Mouse (Mus musculus) left cerebral cortex, postnatal 10 days (tissue): Measurements from ENCODE around the gene Rassf5. TPM values are rescaled to one million over a fixed set of nuclear protein-coding genes. Genes with fewer than 3 reads are reported as not detected.

Experiments used
- DNase-seq, 2 experiments: peaks; one replicate each; pipeline ENCODE4 v3.0.0; 2021 to 2022; ENCODE audit warnings: low spot score in 2 of 2, mixed read lengths in 1 of 2; ENCODE audit errors: extremely low spot score in 1 of 2
- intact Hi-C: fragments of 180-260 bp; cut with DNase I; formaldehyde crosslinking; loops from one replicate; pipeline ENCODE4 v1.15.1; 2025
- total RNA-seq, 2 experiments: library from RNA; stranded (reverse); gene quantifications; 2 replicates each; pipeline ENCODE4 v1.2.3; 2021

The Rassf5 gene
- total RNA-seq: 10 to 100 TPM; 19.9 to 21.8 TPM

- intact Hi-C loops: loop anchor here (5.0 kb wide), 1 partner anchor 128 kb away; no protein-coding TSS in a partner anchor
- DNase-seq: peak; percentile 37 to 81
These were observed at the start of gene Rassf5 for GRCm38 (mm10) chr1:131245089-131245856. Rassf5 (minus strand) TSS chr1:131245258.

GRCm38 (mm10) chr1:131293922-131294250 is 48.8 kb upstream of the Rassf5 start:
- intact Hi-C loops: no loop called here
- peak in 1 of 2 experiments; percentile 44 for DNase-seq

- intact Hi-C loops: no loop called here
These were observed 48.3 kb upstream of the Rassf5 start for GRCm38 (mm10) chr1:131293221-131293921.

GRCm38 (mm10) chr1:131290648-131291047 is 45.6 kb upstream of the Rassf5 start:
- DNase-seq: no peak
- intact Hi-C loops: no loop called here

More at GRCm38 (mm10) chr1:131293221-131293921, 48.3 kb upstream of the Rassf5 start:
- no peak for DNase-seq

GRCm38 (mm10) chr1:131288938-131289337 is 43.9 kb upstream of the Rassf5 start:
- no peak for DNase-seq
- intact Hi-C loops: no loop called here

- no peak for DNase-seq
- intact Hi-C loops: no loop called here
These were observed 42.2 kb upstream of the Rassf5 start for GRCm38 (mm10) chr1:131287267-131287666.

GRCm38 (mm10) chr1:131286803-131287202 is 41.7 kb upstream of the Rassf5 start:
- DNase-seq: no peak
- intact Hi-C loops: no loop called here

GRCm38 (mm10) chr1:131284616-131285015 is 39.6 kb upstream of the Rassf5 start:
- intact Hi-C loops: no loop called here
- no peak for DNase-seq

GRCm38 (mm10) chr1:131284167-131284566 is 39.1 kb upstream of the Rassf5 start:
- intact Hi-C loops: no loop called here
- DNase-seq: no peak

- DNase-seq: no peak
- intact Hi-C loops: no loop called here
These were observed 36.7 kb upstream of the Rassf5 start for GRCm38 (mm10) chr1:131281731-131282130.

- intact Hi-C loops: no loop called here
- DNase-seq: no peak
These were observed 35.2 kb upstream of the Rassf5 start for GRCm38 (mm10) chr1:131280280-131280679.

- intact Hi-C loops: loop anchor here (5.0 kb wide), 1 partner anchor 402 kb away; no protein-coding TSS in a partner anchor
- DNase-seq: no peak
These were observed 34.4 kb upstream of the Rassf5 start, which contains the start of gene Ikbke for GRCm38 (mm10) chr1:131279456-131279776. Ikbke (minus strand) TSS chr1:131279606.

GRCm38 (mm10) chr1:131278606-131279455 is 33.8 kb upstream of the Rassf5 start:
- DNase-seq: no peak
- intact Hi-C loops: loop anchor here (5.0 kb wide), 1 partner anchor 402 kb away; no protein-coding TSS in a partner anchor

- DNase-seq: no peak
- intact Hi-C loops: loop anchor here (5.0 kb wide), 1 partner anchor 400 kb away; no protein-coding TSS in a partner anchor
These were observed 31.8 kb upstream of the Rassf5 start for GRCm38 (mm10) chr1:131276831-131277230.

GRCm38 (mm10) chr1:131275577-131275976 is 30.5 kb upstream of the Rassf5 start:
- no peak for DNase-seq
- intact Hi-C loops: loop anchor here (5.0 kb wide), 1 partner anchor 398 kb away; no protein-coding TSS in a partner anchor

- intact Hi-C loops: loop anchor here (5.0 kb wide), 1 partner anchor 398 kb away; no protein-coding TSS in a partner anchor
- DNase-seq: no peak
These were observed 29.9 kb upstream of the Rassf5 start for GRCm38 (mm10) chr1:131274725-131275539.

- intact Hi-C loops: loop anchor here (5.0 kb wide), 1 partner anchor 163 kb away; no protein-coding TSS in a partner anchor
- peak; percentile 67 to 73 for DNase-seq
These were observed 24.9 kb upstream of the Rassf5 start for GRCm38 (mm10) chr1:131269797-131270578.
